Mouse (Mus musculus) right cerebral cortex, postnatal 4 days (tissue): ENCODE results near the gene Rhox4d.
"Not testable (repeated sequence)": the region's sequence is repeated elsewhere in the genome, so short reads cannot be mapped to it uniquely, and the experiment has no call there.

ENCODE experiments used
- DNase-seq: peaks from one replicate; pipeline ENCODE4 v3.0.0-alpha.2; 2022

Gene Rhox4d

GRCm38 (mm10) chrX:37514059-37514458 lies at the start of gene Rhox4d:
TSS of gene Rhox4d (plus strand) at chrX:37514359.
- not testable (repeated sequence) for DNase-seq

- not testable (repeated sequence) for DNase-seq
Observed at GRCm38 (mm10) chrX:37480037-37480436, 34.1 kb upstream of the Rhox4d start, which contains the start of gene Rhox4c. TSS of gene Rhox4c (plus strand) at chrX:37480337.

DNA sequence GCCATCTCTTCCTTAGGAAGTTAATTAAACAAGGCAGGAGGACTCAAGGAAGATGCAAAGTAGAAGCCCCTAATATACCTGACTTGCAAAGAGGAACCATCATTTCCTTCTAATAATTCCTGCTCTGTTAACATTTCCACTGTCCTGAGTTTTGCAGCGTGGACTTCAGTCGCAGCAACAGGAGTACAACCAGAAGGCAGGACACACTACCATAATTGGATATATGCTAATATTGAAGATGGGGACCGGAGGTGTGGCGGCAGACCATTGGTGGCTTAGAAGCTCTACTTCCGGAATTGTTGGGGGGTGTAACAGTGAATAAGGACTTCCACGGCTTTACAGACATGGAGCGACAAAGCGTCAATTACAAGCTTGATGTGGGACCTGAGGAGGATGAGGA lies 16.0 kb downstream of the Rhox4d start, which contains the start of gene Rhox2e:
TSS of gene Rhox2e (plus strand) at position 301 of the 400 bp plus-strand sequence.
- DNase-seq, result not testable (repeated sequence)

GRCm38 (mm10) chrX:37541719-37542118 lies 27.6 kb downstream of the Rhox4d start, which contains the start of gene Rhox3e:
TSS of gene Rhox3e (plus strand) at chrX:37542019.
- not testable (repeated sequence) for DNase-seq

DNA sequence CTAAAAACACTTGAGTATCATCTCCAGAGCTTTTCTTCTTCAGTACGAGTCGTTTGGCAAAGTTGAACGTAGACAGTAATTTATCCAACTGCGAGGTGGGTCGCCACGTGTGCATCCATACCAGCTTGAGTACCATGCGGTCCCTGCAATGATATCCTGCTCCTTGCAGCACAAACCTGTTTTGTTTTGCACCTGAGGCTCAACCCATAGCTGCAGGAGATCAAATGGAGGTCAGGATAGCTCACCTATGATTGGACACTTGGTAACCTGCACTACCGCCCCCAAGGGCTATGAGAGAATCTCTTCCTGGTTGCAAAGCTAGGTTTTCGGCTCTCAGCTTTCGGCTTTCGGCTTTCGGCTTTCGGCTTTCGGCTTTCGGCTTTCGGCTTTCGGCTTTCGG lies 43.0 kb downstream of the Rhox4d start, which contains the start of gene Rhox4e:
TSS of gene Rhox4e (plus strand) at position 301 of the 400 bp plus-strand sequence.
- DNase-seq, result not testable (repeated sequence)
